Mouse (Mus musculus): ENCODE data around the gene D7Ertd443e. TPM values are rescaled to one million over a fixed set of nuclear protein-coding genes. Genes with fewer than 3 reads are reported as not detected.

Gene D7Ertd443e
- polyA plus RNA-seq, 1 experiment from 2014 or later: 0.20 TPM

GRCm38 (mm10) chr7:134381407-134381861 lies 4.0 kb downstream of the D7Ertd443e start:
- H3K9ac ChIP-seq (ENCODE audit: low read length): no peak overlapping the region
- no peaks in the 10 kb centered on the region for H3K27me3 ChIP-seq (ENCODE audit: control insufficient read depth, insufficient read depth, low read depth, low read length)
- peak; percentile 91 for ATAC-seq (ENCODE audit: low read depth)
- no peak overlapping the region for H3K4me2 ChIP-seq (ENCODE audit: low read depth, low read length)
- H3K9me3 ChIP-seq (ENCODE audit: control insufficient read depth, low read length): no peaks in the 10 kb centered on the region
- no peak overlapping the region for H3K4me3 ChIP-seq (ENCODE audit: low read length)
- peaks cover 18% of the 10 kb centered on the region for H3K4me1 ChIP-seq (replicated peaks; ENCODE audit: control insufficient read depth, insufficient read depth, low read length)
- no peaks in the 10 kb centered on the region for H3K36me3 ChIP-seq (ENCODE audit: control insufficient read depth, insufficient read depth, low read length)
- peak overlapping the region; percentile 67 for H3K27ac ChIP-seq (ENCODE audit: low read length)
- WGBS: 12% methylated on average over 4 of the region's 4 CpGs

- Histone ChIP-seq H3K9me3 (ENCODE audit: control insufficient read depth, low read length) (no peaks in the 10 kb centered on the region), H3K4me3 (ENCODE audit: low read length) (no peak overlapping the region), H3K9ac (ENCODE audit: low read length) (no peak overlapping the region), H3K4me1 (replicated peaks; ENCODE audit: control insufficient read depth, insufficient read depth, low read length) (peaks cover 20% of the 10 kb centered on the region), H3K36me3 (ENCODE audit: control insufficient read depth, insufficient read depth, low read length) (no peaks in the 10 kb centered on the region), H3K27me3 (ENCODE audit: control insufficient read depth, insufficient read depth, low read depth, low read length) (no peaks in the 10 kb centered on the region), H3K27ac (ENCODE audit: low read length) (no peak overlapping the region), H3K4me2 (ENCODE audit: low read depth, low read length) (no peak overlapping the region)
- ATAC-seq (ENCODE audit: low read depth): no peak
- WGBS: 67% methylated on average over 4 of the region's 4 CpGs
Measured at GRCm38 (mm10) chr7:134378273-134378672, 7.2 kb downstream of the D7Ertd443e start.

- H3K4me1 ChIP-seq (replicated peaks; ENCODE audit: control insufficient read depth, insufficient read depth, low read length): peaks cover 18% of the 10 kb centered on the region
- no peak overlapping the region for H3K4me3 ChIP-seq (ENCODE audit: low read length)
- no peak overlapping the region for H3K9ac ChIP-seq (ENCODE audit: low read length)
- no peaks in the 10 kb centered on the region for H3K36me3 ChIP-seq (ENCODE audit: control insufficient read depth, insufficient read depth, low read length)
- 61% methylated on average over 7 of the region's 7 CpGs for WGBS
- peak overlapping the region; percentile 81 for H3K27ac ChIP-seq (ENCODE audit: low read length)
- ATAC-seq (ENCODE audit: low read depth): no peak
- no peak overlapping the region for H3K4me2 ChIP-seq (ENCODE audit: low read depth, low read length)
- no peaks in the 10 kb centered on the region for H3K27me3 ChIP-seq (ENCODE audit: control insufficient read depth, insufficient read depth, low read depth, low read length)
- H3K9me3 ChIP-seq (ENCODE audit: control insufficient read depth, low read length): no peaks in the 10 kb centered on the region
Measured at GRCm38 (mm10) chr7:134376786-134377185, 8.7 kb downstream of the D7Ertd443e start.

GRCm38 (mm10) chr7:134372276-134372675 lies 13.2 kb downstream of the D7Ertd443e start:
- no peak overlapping the region for H3K4me3 ChIP-seq (ENCODE audit: low read length)
- H3K9ac ChIP-seq (ENCODE audit: low read length): no peak overlapping the region
- no peak overlapping the region for H3K4me2 ChIP-seq (ENCODE audit: low read depth, low read length)
- peaks cover 7% of the 10 kb centered on the region; the same call in 1 of the 2 replicates for H3K4me1 ChIP-seq (replicated peaks; ENCODE audit: control insufficient read depth, insufficient read depth, low read length)
- H3K27ac ChIP-seq (ENCODE audit: low read length): no peak overlapping the region
- WGBS: 58% methylated on average over 5 of the region's 5 CpGs
- H3K36me3 ChIP-seq (ENCODE audit: control insufficient read depth, insufficient read depth, low read length): no peaks in the 10 kb centered on the region
- no peak for ATAC-seq (ENCODE audit: low read depth)
- no peaks in the 10 kb centered on the region for H3K27me3 ChIP-seq (ENCODE audit: control insufficient read depth, insufficient read depth, low read depth, low read length)
- no peaks in the 10 kb centered on the region for H3K9me3 ChIP-seq (ENCODE audit: control insufficient read depth, low read length)

- Histone ChIP-seq H3K4me2 (ENCODE audit: low read depth, low read length) (no peak overlapping the region), H3K4me3 (ENCODE audit: low read length) (no peak overlapping the region), H3K9me3 (ENCODE audit: control insufficient read depth, low read length) (no peaks in the 10 kb centered on the region), H3K27me3 (ENCODE audit: control insufficient read depth, insufficient read depth, low read depth, low read length) (no peaks in the 10 kb centered on the region), H3K27ac (ENCODE audit: low read length) (no peak overlapping the region), H3K4me1 (replicated peaks; ENCODE audit: control insufficient read depth, insufficient read depth, low read length) (no peaks in the 10 kb centered on the region), H3K9ac (ENCODE audit: low read length) (no peak overlapping the region), H3K36me3 (ENCODE audit: control insufficient read depth, insufficient read depth, low read length) (no peaks in the 10 kb centered on the region)
- no peak for ATAC-seq (ENCODE audit: low read depth)
- WGBS: 82% methylated on average over 4 of the region's 4 CpGs
Measured at GRCm38 (mm10) chr7:134369241-134369640, 16.2 kb downstream of the D7Ertd443e start.

GRCm38 (mm10) chr7:134362257-134362870 lies 23.1 kb downstream of the D7Ertd443e start:
- Histone ChIP-seq H3K4me3 (ENCODE audit: low read length) (no peak overlapping the region), H3K9ac (ENCODE audit: low read length) (no peak overlapping the region), H3K9me3 (ENCODE audit: control insufficient read depth, low read length) (no peaks in the 10 kb centered on the region), H3K4me1 (replicated peaks; ENCODE audit: control insufficient read depth, insufficient read depth, low read length) (no peaks in the 10 kb centered on the region), H3K27ac (ENCODE audit: low read length) (no peak overlapping the region), H3K36me3 (ENCODE audit: control insufficient read depth, insufficient read depth, low read length) (no peaks in the 10 kb centered on the region), H3K27me3 (ENCODE audit: control insufficient read depth, insufficient read depth, low read depth, low read length) (no peaks in the 10 kb centered on the region), H3K4me2 (ENCODE audit: low read depth, low read length) (no peak overlapping the region)
- ATAC-seq (ENCODE audit: low read depth): no peak
- 76% methylated on average over 7 of the region's 7 CpGs for WGBS

- peaks cover 2% of the 10 kb centered on the region; the same call in 1 of the 2 replicates for H3K4me1 ChIP-seq (replicated peaks; ENCODE audit: control insufficient read depth, insufficient read depth, low read length)
- H3K36me3 ChIP-seq (ENCODE audit: control insufficient read depth, insufficient read depth, low read length): no peaks in the 10 kb centered on the region
- no peak overlapping the region for H3K4me2 ChIP-seq (ENCODE audit: low read depth, low read length)
- no peak overlapping the region for H3K27ac ChIP-seq (ENCODE audit: low read length)
- H3K4me3 ChIP-seq (ENCODE audit: low read length): no peak overlapping the region
- ATAC-seq (ENCODE audit: low read depth): peak; percentile 82
- WGBS: 31% methylated on average over 6 of the region's 6 CpGs
- no peaks in the 10 kb centered on the region for H3K9me3 ChIP-seq (ENCODE audit: control insufficient read depth, low read length)
- H3K27me3 ChIP-seq (ENCODE audit: control insufficient read depth, insufficient read depth, low read depth, low read length): no peaks in the 10 kb centered on the region
- no peak overlapping the region for H3K9ac ChIP-seq (ENCODE audit: low read length)
Measured at GRCm38 (mm10) chr7:134348825-134349224, 36.6 kb downstream of the D7Ertd443e start.

- no peak for ATAC-seq (ENCODE audit: low read depth)
- no peaks in the 10 kb centered on the region for H3K9me3 ChIP-seq (ENCODE audit: control insufficient read depth, low read length)
- WGBS: 55% methylated on average over 2 of the region's 2 CpGs
Measured at GRCm38 (mm10) chr7:134342202-134342601, 43.3 kb downstream of the D7Ertd443e start.

GRCm38 (mm10) chr7:134335951-134336350 lies 49.5 kb downstream of the D7Ertd443e start:
- WGBS: 62% methylated on average over 3 of the region's 3 CpGs
- no peak overlapping the region for H3K9ac ChIP-seq (ENCODE audit: low read length)

More at GRCm38 (mm10) chr7:134342202-134342601, 43.3 kb downstream of the D7Ertd443e start:
- Histone ChIP-seq H3K4me1 (replicated peaks; ENCODE audit: control insufficient read depth, insufficient read depth, low read length) (no peaks in the 10 kb centered on the region), H3K4me2 (ENCODE audit: low read depth, low read length) (no peak overlapping the region), H3K36me3 (ENCODE audit: control insufficient read depth, insufficient read depth, low read length) (no peaks in the 10 kb centered on the region), H3K4me3 (ENCODE audit: low read length) (no peak overlapping the region), H3K9ac (ENCODE audit: low read length) (no peak overlapping the region), H3K27me3 (ENCODE audit: control insufficient read depth, insufficient read depth, low read depth, low read length) (no peaks in the 10 kb centered on the region), H3K27ac (ENCODE audit: low read length) (no peak overlapping the region)

More at GRCm38 (mm10) chr7:134335951-134336350, 49.5 kb downstream of the D7Ertd443e start:
- Histone ChIP-seq H3K27me3 (ENCODE audit: control insufficient read depth, insufficient read depth, low read depth, low read length) (no peaks in the 10 kb centered on the region), H3K4me3 (ENCODE audit: low read length) (no peak overlapping the region), H3K27ac (ENCODE audit: low read length) (no peak overlapping the region), H3K4me2 (ENCODE audit: low read depth, low read length) (no peak overlapping the region), H3K9me3 (ENCODE audit: control insufficient read depth, low read length) (no peaks in the 10 kb centered on the region), H3K36me3 (ENCODE audit: control insufficient read depth, insufficient read depth, low read length) (no peaks in the 10 kb centered on the region), H3K4me1 (replicated peaks; ENCODE audit: control insufficient read depth, insufficient read depth, low read length) (no peaks in the 10 kb centered on the region)
- ATAC-seq (ENCODE audit: low read depth): peak; percentile 78
